Mouse (Mus musculus): ENCODE measurements around the gene Rrh. TPM values are rescaled to one million over a fixed set of nuclear protein-coding genes. Genes with fewer than 3 reads are reported as not detected.

Gene Rrh
- polyA plus RNA-seq, 1 experiment from 2014 or later: not detected

GRCm38 (mm10) chr3:129835388-129835934 lies 13.1 kb upstream of the Rrh start, which contains the start of gene Cfi:
Cfi (plus strand) TSS chr3:129835884.
- Histone ChIP-seq H3K9ac (replicated peaks; ENCODE audit: low read depth, low read length) (no peak within 1 kb of the TSS), H3K4me2 (replicated peaks; ENCODE audit: low read depth, low read length) (peak within 1 kb of the TSS; percentile 21), H3K27ac (ENCODE audit: low read length) (peak within 1 kb of the TSS; percentile 66; the same call in 1 of the 2 replicates), H3K4me1 (ENCODE audit: control insufficient read depth, insufficient read depth, low read length) (no peaks in the 10 kb centered on the region), H3K4me3 (ENCODE audit: low read depth, low read length) (peak within 1 kb of the TSS; percentile 5; the same call in 1 of the 2 replicates), H3K36me3 (ENCODE audit: control insufficient read depth, insufficient read depth, low read length) (no peaks in the 10 kb centered on the region), H3K9me3 (ENCODE audit: control insufficient read depth, low read depth, low read length) (no peaks in the 10 kb centered on the region), H3K27me3 (ENCODE audit: control insufficient read depth, insufficient read depth, low read length) (no peaks in the 10 kb centered on the region)
- WGBS: 65% methylated on average over 6 of the region's 6 CpGs
- ATAC-seq (ENCODE audit: insufficient number of reproducible peaks, insufficient read depth, low FRiP score, low read depth): no peak

- Histone ChIP-seq H3K27ac (ENCODE audit: low read length) (peak within 1 kb of the TSS; percentile 75), H3K36me3 (ENCODE audit: control insufficient read depth, insufficient read depth, low read length) (peaks cover 14% of the 10 kb centered on the region), H3K9me3 (ENCODE audit: control insufficient read depth, low read depth, low read length) (no peaks in the 10 kb centered on the region), H3K4me1 (ENCODE audit: control insufficient read depth, insufficient read depth, low read length) (peaks cover 11% of the 10 kb centered on the region), H3K4me2 (replicated peaks; ENCODE audit: low read depth, low read length) (peak within 1 kb of the TSS; percentile 64), H3K27me3 (ENCODE audit: control insufficient read depth, insufficient read depth, low read length) (no peaks in the 10 kb centered on the region), H3K4me3 (ENCODE audit: low read depth, low read length) (peak within 1 kb of the TSS; percentile 99), H3K9ac (replicated peaks; ENCODE audit: low read depth, low read length) (peak within 1 kb of the TSS; percentile 75)
- under 1% methylated on average over 60 of the region's 60 CpGs for WGBS
- ATAC-seq (ENCODE audit: insufficient number of reproducible peaks, insufficient read depth, low FRiP score, low read depth): peak; percentile 88
Observed at GRCm38 (mm10) chr3:129831035-129831568, 8.7 kb upstream of the Rrh start, which contains the start of gene Gar1. Gar1 (minus strand) TSS chr3:129831396.

GRCm38 (mm10) chr3:129830626-129831025 lies 8.2 kb upstream of the Rrh start:
- Histone ChIP-seq H3K36me3 (ENCODE audit: control insufficient read depth, insufficient read depth, low read length) (peaks cover 15% of the 10 kb centered on the region), H3K27me3 (ENCODE audit: control insufficient read depth, insufficient read depth, low read length) (no peaks in the 10 kb centered on the region), H3K9ac (replicated peaks; ENCODE audit: low read depth, low read length) (peak overlapping the region; percentile 75), H3K9me3 (ENCODE audit: control insufficient read depth, low read depth, low read length) (no peaks in the 10 kb centered on the region), H3K4me2 (replicated peaks; ENCODE audit: low read depth, low read length) (peak overlapping the region; percentile 64), H3K4me3 (ENCODE audit: low read depth, low read length) (peak overlapping the region; percentile 99), H3K27ac (ENCODE audit: low read length) (peak overlapping the region; percentile 75), H3K4me1 (ENCODE audit: control insufficient read depth, insufficient read depth, low read length) (peaks cover 11% of the 10 kb centered on the region)
- ATAC-seq (ENCODE audit: insufficient number of reproducible peaks, insufficient read depth, low FRiP score, low read depth): no peak
- under 1% methylated on average over 45 of the region's 45 CpGs for WGBS

DNA sequence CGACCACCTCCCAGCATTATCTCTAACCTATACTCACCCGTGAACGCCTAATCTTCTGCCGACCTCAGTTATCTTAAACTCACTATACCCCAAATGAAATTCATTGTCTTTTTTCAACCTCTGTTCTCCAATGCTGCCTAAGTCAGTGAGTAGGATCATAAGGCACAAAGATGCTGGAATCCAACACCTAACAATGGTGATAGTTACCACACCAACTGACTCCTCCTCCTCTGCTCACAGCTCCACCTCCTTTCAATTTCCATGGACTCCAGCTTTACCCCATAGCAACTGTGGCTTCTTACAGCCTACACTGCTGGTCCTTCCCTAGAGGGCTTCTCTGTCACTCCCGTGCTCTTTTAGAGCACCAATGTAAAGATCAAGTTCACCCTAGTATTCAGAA lies 5.3 kb upstream of the Rrh start:
- Histone ChIP-seq H3K27ac (ENCODE audit: low read length) (no peak overlapping the region), H3K9ac (replicated peaks; ENCODE audit: low read depth, low read length) (no peak overlapping the region), H3K27me3 (ENCODE audit: control insufficient read depth, insufficient read depth, low read length) (no peaks in the 10 kb centered on the region), H3K4me3 (ENCODE audit: low read depth, low read length) (no peak overlapping the region), H3K9me3 (ENCODE audit: control insufficient read depth, low read depth, low read length) (no peaks in the 10 kb centered on the region), H3K36me3 (ENCODE audit: control insufficient read depth, insufficient read depth, low read length) (peaks cover 29% of the 10 kb centered on the region), H3K4me2 (replicated peaks; ENCODE audit: low read depth, low read length) (no peak overlapping the region), H3K4me1 (ENCODE audit: control insufficient read depth, insufficient read depth, low read length) (peaks cover 11% of the 10 kb centered on the region)
- ATAC-seq (ENCODE audit: insufficient number of reproducible peaks, insufficient read depth, low FRiP score, low read depth): no peak
- 93% methylated on average over 5 of the region's 5 CpGs for WGBS

DNA sequence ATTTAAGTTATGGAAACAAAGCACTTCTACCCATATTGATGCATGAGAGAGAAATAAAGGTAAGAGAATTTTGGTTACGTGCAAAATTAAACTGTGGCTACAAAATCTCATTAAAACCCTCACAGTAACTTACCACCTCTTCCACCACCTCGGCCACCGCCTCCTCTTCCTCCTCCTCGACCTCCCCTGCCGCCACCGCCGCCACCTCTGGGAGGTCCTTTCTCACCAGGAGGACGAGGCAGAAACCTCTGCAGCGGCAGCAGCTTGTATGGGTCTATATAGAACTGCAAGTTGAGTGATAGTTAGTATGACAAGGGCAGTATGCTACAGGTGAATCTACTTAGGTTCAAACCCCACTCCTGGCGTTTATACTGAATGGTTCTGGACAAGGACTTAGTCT lies 4.3 kb upstream of the Rrh start:
- Histone ChIP-seq H3K4me3 (ENCODE audit: low read depth, low read length) (no peak overlapping the region), H3K9me3 (ENCODE audit: control insufficient read depth, low read depth, low read length) (no peaks in the 10 kb centered on the region), H3K9ac (replicated peaks; ENCODE audit: low read depth, low read length) (no peak overlapping the region), H3K27ac (ENCODE audit: low read length) (no peak overlapping the region), H3K27me3 (ENCODE audit: control insufficient read depth, insufficient read depth, low read length) (no peaks in the 10 kb centered on the region), H3K4me2 (replicated peaks; ENCODE audit: low read depth, low read length) (no peak overlapping the region), H3K4me1 (ENCODE audit: control insufficient read depth, insufficient read depth, low read length) (peaks cover 11% of the 10 kb centered on the region), H3K36me3 (ENCODE audit: control insufficient read depth, insufficient read depth, low read length) (peaks cover 29% of the 10 kb centered on the region)
- ATAC-seq (ENCODE audit: insufficient number of reproducible peaks, insufficient read depth, low FRiP score, low read depth): no peak
- 90% methylated on average over 10 of the region's 10 CpGs for WGBS

DNA sequence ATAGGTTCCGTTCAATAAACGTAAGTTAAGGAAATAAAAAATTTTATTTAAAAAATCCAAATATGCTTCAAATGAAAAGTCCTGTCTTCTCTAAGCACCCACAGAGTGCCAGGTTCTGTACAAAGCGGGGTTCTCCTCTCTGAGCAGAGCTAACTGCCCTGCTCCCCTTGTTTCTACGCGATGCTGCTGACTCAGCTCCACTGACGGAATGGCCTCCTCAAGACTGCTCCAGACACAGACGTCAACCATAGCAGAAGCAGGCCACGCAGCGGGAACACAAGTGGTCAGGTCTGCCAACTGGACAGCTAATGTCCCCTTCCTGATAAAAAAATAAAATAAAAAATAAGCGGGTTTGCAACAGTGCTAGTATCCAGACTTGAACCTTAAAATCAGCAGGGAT lies 2.5 kb upstream of the Rrh start:
- WGBS: 91% methylated on average over 10 of the region's 10 CpGs
- peaks cover 29% of the 10 kb centered on the region for H3K36me3 ChIP-seq (ENCODE audit: control insufficient read depth, insufficient read depth, low read length)

DNA sequence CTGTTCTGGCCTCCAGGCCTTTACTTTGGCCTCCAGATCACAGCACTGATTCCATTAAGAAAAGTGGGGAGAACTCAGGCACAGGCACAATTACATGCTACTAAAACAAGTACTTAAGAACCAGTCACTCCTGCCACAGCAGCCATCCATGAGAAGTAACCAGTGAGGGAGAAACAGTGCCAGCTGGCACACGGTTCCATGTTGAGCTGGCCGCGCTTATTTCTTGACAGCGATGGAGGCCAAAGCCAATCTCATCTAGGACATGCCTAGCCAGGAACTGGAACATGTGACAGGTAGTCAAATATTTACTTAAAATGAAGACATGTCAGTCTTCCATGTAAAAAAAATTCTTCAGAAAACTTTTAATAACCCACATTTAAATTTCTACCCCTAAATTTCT lies 1.8 kb upstream of the Rrh start:
- H3K27me3 ChIP-seq (ENCODE audit: control insufficient read depth, insufficient read depth, low read length): no peaks in the 10 kb centered on the region
- ATAC-seq (ENCODE audit: insufficient number of reproducible peaks, insufficient read depth, low FRiP score, low read depth): no peak
- peaks cover 29% of the 10 kb centered on the region for H3K36me3 ChIP-seq (ENCODE audit: control insufficient read depth, insufficient read depth, low read length)
- H3K4me3 ChIP-seq (ENCODE audit: low read depth, low read length): no peak overlapping the region
- H3K27ac ChIP-seq (ENCODE audit: low read length): no peak overlapping the region
- H3K9me3 ChIP-seq (ENCODE audit: control insufficient read depth, low read depth, low read length): no peaks in the 10 kb centered on the region
- no peak overlapping the region for H3K4me2 ChIP-seq (replicated peaks; ENCODE audit: low read depth, low read length)
- peaks cover under 1% of the 10 kb centered on the region; the same call in 1 of the 2 replicates for H3K4me1 ChIP-seq (ENCODE audit: control insufficient read depth, insufficient read depth, low read length)
- WGBS: 88% methylated on average over 4 of the region's 4 CpGs
- no peak overlapping the region for H3K9ac ChIP-seq (replicated peaks; ENCODE audit: low read depth, low read length)

More for the DNA sequence above, 2.5 kb upstream of the Rrh start:
- H3K4me3 ChIP-seq (ENCODE audit: low read depth, low read length): no peak overlapping the region
- no peak overlapping the region for H3K4me2 ChIP-seq (replicated peaks; ENCODE audit: low read depth, low read length)
- no peak overlapping the region for H3K9ac ChIP-seq (replicated peaks; ENCODE audit: low read depth, low read length)
- no peaks in the 10 kb centered on the region for H3K27me3 ChIP-seq (ENCODE audit: control insufficient read depth, insufficient read depth, low read length)
- H3K9me3 ChIP-seq (ENCODE audit: control insufficient read depth, low read depth, low read length): no peaks in the 10 kb centered on the region
- H3K27ac ChIP-seq (ENCODE audit: low read length): no peak overlapping the region
- H3K4me1 ChIP-seq (ENCODE audit: control insufficient read depth, insufficient read depth, low read length): peaks cover 8% of the 10 kb centered on the region
- ATAC-seq (ENCODE audit: insufficient number of reproducible peaks, insufficient read depth, low FRiP score, low read depth): no peak

- Histone ChIP-seq H3K4me1 (ENCODE audit: control insufficient read depth, insufficient read depth, low read length) (no peaks in the 10 kb centered on the region), H3K27ac (ENCODE audit: low read length) (no peak overlapping the region), H3K36me3 (ENCODE audit: control insufficient read depth, insufficient read depth, low read length) (peaks cover 25% of the 10 kb centered on the region), H3K9me3 (ENCODE audit: control insufficient read depth, low read depth, low read length) (no peaks in the 10 kb centered on the region), H3K9ac (replicated peaks; ENCODE audit: low read depth, low read length) (no peak overlapping the region), H3K4me2 (replicated peaks; ENCODE audit: low read depth, low read length) (no peak overlapping the region), H3K4me3 (ENCODE audit: low read depth, low read length) (no peak overlapping the region), H3K27me3 (ENCODE audit: control insufficient read depth, insufficient read depth, low read length) (no peaks in the 10 kb centered on the region)
- ATAC-seq (ENCODE audit: insufficient number of reproducible peaks, insufficient read depth, low FRiP score, low read depth): no peak
- WGBS: 58% methylated on average over 5 of the region's 5 CpGs
Observed at GRCm38 (mm10) chr3:129823293-129823692, 906 bp upstream of the Rrh start.

Data from stomach, embryonic 14.5 days (tissue).